In the genomic region with DNA sequence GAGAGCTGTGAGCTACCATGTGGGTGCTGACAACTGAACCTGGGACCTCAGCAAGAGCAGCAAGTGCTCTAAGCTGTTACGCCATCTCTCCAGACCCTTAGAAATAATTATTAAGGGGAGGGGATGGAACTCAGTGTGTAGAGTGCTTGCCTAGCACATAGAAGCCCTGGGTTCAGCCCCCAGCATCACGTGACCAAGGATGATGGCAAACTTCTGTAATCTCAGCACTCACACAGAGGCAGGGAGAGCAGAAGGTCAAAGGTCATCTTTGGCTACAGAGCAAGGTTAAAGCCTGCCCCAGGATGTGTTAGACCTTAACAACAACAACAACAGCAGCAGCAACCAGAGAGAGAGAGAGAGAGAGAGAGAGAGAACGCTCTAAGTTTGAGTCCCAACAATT, we compare ENCODE assay signal across 41 mouse cellular contexts. TPM values are rescaled to one million over a fixed set of nuclear protein-coding genes. Genes with fewer than 3 reads are reported as not detected.
"Had no signal": no experiment of that assay in that cellular context is flagged by ENCODE, and none has a peak within 500 bp of the region (broad histone marks: within the 10 kb centered on the region; RNA-seq: fewer than 3 reads in every experiment).

No protein-coding gene starts in this region.

- ATAC-seq: hindbrain, embryonic 16.5 days; inflammation-experienced regulatory T-cells, adult 6 months; intestine, embryonic 15.5 days; intestine, postnatal 0 days had no signal

- DNase-seq: gastrocnemius, adult 2 months; gastrocnemius, postnatal 10 days; gastrocnemius, postnatal 25 days; heart, adult 18-20 months; heart, postnatal 10 days; heart, postnatal 4 days; kidney, adult 18-20 months; kidney, adult 8-10 months; kidney, postnatal 10 days; kidney, postnatal 36 days; liver; liver, embryonic 13.5 days had no signal

- H3K4me2 ChIP-seq: heart, embryonic 12.5 days; hindbrain, embryonic 12.5 days; hindbrain, embryonic 14.5 days; intestine, embryonic 15.5 days; limb, embryonic 12.5 days; liver, embryonic 13.5 days had no signal

- H3K4me3 ChIP-seq: gastrocnemius, adult 2 months; heart, embryonic 10.5 days; heart, embryonic 12.5 days; hindbrain, embryonic 10.5 days; hindbrain, embryonic 12.5 days; intestine, embryonic 15.5 days; left cerebral cortex, adult 2 months; limb, embryonic 10.5 days; limb, embryonic 12.5 days; liver, embryonic 13.5 days had no signal

- H3K27me3 ChIP-seq: hindbrain, embryonic 12.5 days; intestine, embryonic 15.5 days; limb, embryonic 12.5 days; liver, embryonic 13.5 days had no signal

- H3K9me3 ChIP-seq: heart, embryonic 10.5 days; heart, embryonic 12.5 days; hindbrain, embryonic 10.5 days; hindbrain, embryonic 12.5 days; intestine, embryonic 15.5 days; limb, embryonic 10.5 days; limb, embryonic 12.5 days; liver, embryonic 13.5 days had no signal

- H3K36me3 ChIP-seq: heart, embryonic 10.5 days; heart, embryonic 12.5 days; hindbrain, embryonic 10.5 days; hindbrain, embryonic 12.5 days; intestine, embryonic 15.5 days; limb, embryonic 10.5 days; limb, embryonic 12.5 days; liver, embryonic 13.5 days had no signal

- H3K9ac ChIP-seq: heart, embryonic 12.5 days; hindbrain, embryonic 12.5 days; hindbrain, embryonic 14.5 days; intestine, embryonic 15.5 days; limb, embryonic 12.5 days; liver, embryonic 13.5 days had no signal

- H3K4me1 ChIP-seq: heart, embryonic 12.5 days; hindbrain, embryonic 10.5 days; hindbrain, embryonic 12.5 days; intestine, embryonic 15.5 days; limb, embryonic 10.5 days; limb, embryonic 12.5 days; liver, embryonic 13.5 days had no signal

- H3K27ac ChIP-seq: gastrocnemius, adult 2 months; heart, embryonic 10.5 days; hindbrain, embryonic 10.5 days; hindbrain, embryonic 12.5 days; hindbrain, embryonic 14.5 days; intestine, embryonic 15.5 days; left cerebral cortex, adult 2 months; limb, embryonic 10.5 days; limb, embryonic 12.5 days; liver, embryonic 13.5 days had no signal

RNA-seq across cellular contexts. Expression of a gene that starts 13.0 kb away (rescaled TPM):
- total RNA-seq: granulocyte monocyte progenitor cell, adult 5-6 weeks; layer of hippocampus, adult 8-10 months had no signal
- polyA plus RNA-seq: heart, embryonic 10.5 days; heart, embryonic 12.5 days; heart, embryonic 14.5 days; hindbrain, embryonic 14.5 days; hindbrain, embryonic 16.5 days; intestine, embryonic 15.5 days; kidney, embryonic 14.5 days; large intestine, adult 2 months; limb, embryonic 12.5 days had no signal

RNA-seq across cellular contexts. Expression of a gene that starts 24.2 kb away (rescaled TPM):
- total RNA-seq: gastrocnemius, adult 2 months; gastrocnemius, postnatal 10 days; gastrocnemius, postnatal 25 days; gastrocnemius, postnatal 4 days; granulocyte monocyte progenitor cell, adult 5-6 weeks; heart, adult 18-20 months; heart, adult 8-10 months; heart, postnatal 10 days; heart, postnatal 25 days; heart, postnatal 4 days; layer of hippocampus, adult 18-20 months; layer of hippocampus, adult 8-10 months; layer of hippocampus, postnatal 10 days; layer of hippocampus, postnatal 25 days; left cerebral cortex, adult 2 months; left cerebral cortex, postnatal 14 days; left cerebral cortex, postnatal 36 days had no signal
- polyA plus RNA-seq: frontal cortex, adult 2 months; heart, embryonic 10.5 days; heart, embryonic 12.5 days; heart, embryonic 14.5 days; heart, embryonic 16.5 days; hindbrain, embryonic 10.5 days; hindbrain, embryonic 14.5 days; inflammation-experienced regulatory T-cells, adult 6 months; large intestine, adult 2 months; limb, embryonic 10.5 days; liver, embryonic 13.5 days had no signal

RNA-seq across cellular contexts. Expression of a gene that starts 54.0 kb away (rescaled TPM):
- total RNA-seq: gastrocnemius, adult 2 months; gastrocnemius, postnatal 10 days; gastrocnemius, postnatal 25 days; gastrocnemius, postnatal 4 days; granulocyte monocyte progenitor cell, adult 5-6 weeks; heart, adult 18-20 months; heart, adult 8-10 months; heart, postnatal 10 days; heart, postnatal 25 days; heart, postnatal 4 days; layer of hippocampus, adult 18-20 months; layer of hippocampus, adult 8-10 months; layer of hippocampus, postnatal 10 days; layer of hippocampus, postnatal 25 days; left cerebral cortex, adult 2 months; left cerebral cortex, postnatal 14 days had no signal
- polyA plus RNA-seq: heart, embryonic 10.5 days; heart, embryonic 12.5 days; heart, embryonic 14.5 days; hindbrain, embryonic 10.5 days; hindbrain, embryonic 12.5 days; hindbrain, embryonic 14.5 days; hindbrain, embryonic 16.5 days; inflammation-experienced regulatory T-cells, adult 6 months; intestine, postnatal 0 days; kidney, embryonic 14.5 days; kidney, embryonic 16.5 days; limb, embryonic 10.5 days; limb, embryonic 12.5 days; limb, embryonic 14.5 days; liver, embryonic 13.5 days had no signal
